Mouse (Mus musculus): ENCODE measurements at regions not wholly inside any gene's neighbourhood (a gene's known extent, or its start where the extent isn't known, plus 50 kb on each side); places are given as distances from the start of the nearest gene placed in this dataset.

DNA sequence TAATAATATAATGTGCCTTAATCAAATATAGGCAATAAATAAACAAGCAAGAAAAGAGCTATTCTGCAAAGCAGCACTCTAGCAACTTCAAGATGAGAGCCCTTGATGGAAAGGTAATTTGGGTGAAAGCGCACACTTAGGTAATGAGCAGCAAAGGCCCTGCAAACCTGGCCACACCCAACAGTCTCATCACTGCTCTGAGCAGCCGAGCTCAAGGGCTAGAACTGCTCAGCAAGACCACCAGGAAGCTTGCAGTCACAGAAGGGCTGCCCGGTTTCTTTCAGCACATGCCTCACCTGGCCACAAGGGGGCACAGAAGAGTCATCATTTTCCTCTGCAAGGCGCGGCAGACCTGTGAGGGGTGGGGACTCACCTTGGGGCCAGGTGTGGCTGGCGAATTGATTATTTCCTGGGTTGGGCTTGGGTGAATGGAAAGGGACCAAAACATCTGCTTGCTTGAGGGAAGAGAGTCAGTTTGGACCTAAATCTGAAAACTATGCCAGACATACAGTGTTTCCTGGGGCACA is 253.4 kb downstream of the Cbln1 start:
- TF ChIP-seq CTCF (IDR thresholded peaks at IDR 0.05; ENCODE audit: insufficient read depth, low read depth, low read length) (peak; percentile 43; the same call in 1 of the 2 replicates), POLR2A (IDR thresholded peaks at IDR 0.05; ENCODE audit: insufficient read depth, low read depth, low read length) (no peak)
